Mouse (Mus musculus) liver, embryonic 14 days (tissue): Measurements from ENCODE around the gene Cyyr1. TPM values are rescaled to one million over a fixed set of nuclear protein-coding genes. Genes with fewer than 3 reads are reported as not detected.

Experiments
- polyA plus RNA-seq: library from polyadenylated mRNA; depleted of rRNA; stranded (reverse); fragments of >200 nt; gene quantifications from 2 replicates; pipeline ENCODE4 v1.2.3, GENCODE M21; 2012; rRNA removed

The Cyyr1 gene
- polyA plus RNA-seq, result 0.36 and 0.37 TPM in 2 replicates

DNA sequence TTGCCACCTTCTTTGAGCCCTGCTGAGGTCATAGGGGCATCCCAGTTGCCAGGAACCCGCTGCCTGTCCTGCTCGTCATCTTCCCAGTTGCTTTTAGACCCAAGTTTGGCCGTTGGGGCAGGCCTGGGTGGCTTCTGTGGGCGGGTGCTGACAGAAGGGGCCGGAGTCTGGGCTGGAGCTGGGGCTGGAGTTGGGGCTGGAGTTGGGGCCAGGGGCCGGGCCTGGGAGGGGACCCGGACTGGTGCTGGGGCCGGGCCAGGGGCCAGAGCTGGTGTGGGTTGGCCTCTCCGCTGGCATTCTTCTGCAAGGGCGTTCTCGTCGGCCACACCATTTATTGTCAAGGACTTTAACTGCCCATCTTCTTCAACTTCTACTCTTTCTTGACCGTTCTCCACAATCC is at the start of gene Cyyr1:
Gene Cyyr1, minus strand, starts transcription at position 101 of the 400 bp plus-strand sequence.

Other genes with a start within 250 kb of the Cyyr1 start
- gene Adamts1, start 249.7 kb upstream of the Cyyr1 start, polyA plus RNA-seq, result 3.9 and 4.6 TPM in 2 replicates